Mouse (Mus musculus) frontal cortex, postnatal 10 days (tissue): ENCODE data around the gene Ptpn1.

Experiments
- DNase-seq, 2 experiments: peaks; one replicate each; pipeline ENCODE4 v3.0.0; 2022; ENCODE audit warnings: low spot score in 2 of 2, mixed read lengths in 1 of 2

The Ptpn1 gene

DNA sequence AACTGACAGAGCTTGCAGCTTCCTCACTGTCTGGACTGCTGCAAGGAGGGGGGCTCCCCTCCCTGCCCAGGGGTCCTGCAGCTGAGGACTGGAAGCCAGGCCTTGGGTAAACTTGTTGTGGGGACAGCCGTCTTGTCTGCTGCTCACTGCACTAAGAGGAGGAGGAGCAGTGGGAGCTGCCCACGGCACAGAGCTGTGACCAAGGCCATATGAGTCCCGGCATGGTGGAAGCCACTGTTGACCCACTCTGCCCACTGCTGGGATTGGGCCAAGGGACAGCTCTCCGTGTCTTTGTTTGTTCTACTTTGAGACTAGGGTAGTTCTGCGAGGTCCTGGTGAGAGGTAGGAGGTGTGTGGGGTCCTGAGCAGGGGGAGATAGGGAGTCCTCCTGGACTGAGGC, 40.3 kb downstream of the Ptpn1 start:
- DNase-seq = no peak

DNA sequence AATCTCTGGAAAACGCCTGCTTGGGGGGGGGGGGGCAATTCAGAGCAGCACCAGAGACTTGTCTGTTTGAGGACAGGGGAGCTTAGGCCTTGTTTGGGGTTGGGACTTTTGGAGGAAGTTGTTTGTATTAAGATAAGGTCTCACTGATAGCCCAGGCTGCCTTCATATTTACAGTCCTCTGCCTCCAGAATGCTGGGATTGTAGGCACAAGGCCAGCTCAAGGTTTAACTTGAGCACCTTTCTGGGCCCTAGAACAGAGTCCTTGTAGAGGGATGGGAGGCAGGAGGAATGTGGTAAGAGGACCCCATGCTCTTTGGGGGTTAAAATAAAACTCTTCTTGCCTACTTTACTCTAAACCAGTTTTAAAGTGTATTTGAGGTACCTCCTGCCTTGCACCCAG, 41.0 kb downstream of the Ptpn1 start:
- no peak for DNase-seq

DNA sequence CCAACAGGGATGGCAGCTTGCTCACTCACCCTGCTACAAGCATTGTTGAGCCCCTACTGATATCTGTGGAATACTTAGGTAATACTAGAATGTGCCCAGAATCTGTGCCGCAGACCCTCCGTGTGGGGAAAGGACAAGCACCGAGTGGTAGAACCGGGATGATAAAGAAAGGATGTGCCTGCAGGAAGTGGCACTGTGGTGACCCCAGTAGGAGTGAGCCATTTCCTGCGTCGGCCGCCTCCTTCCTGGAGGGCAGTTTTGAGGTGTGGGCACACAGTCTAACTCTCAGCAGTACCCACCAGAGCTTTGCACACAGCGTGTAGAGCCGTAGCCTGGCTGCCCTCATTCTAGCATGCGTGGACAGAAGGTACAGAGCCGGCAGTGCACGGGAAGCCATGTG, 43.9 kb downstream of the Ptpn1 start:
- no peak for DNase-seq

DNA sequence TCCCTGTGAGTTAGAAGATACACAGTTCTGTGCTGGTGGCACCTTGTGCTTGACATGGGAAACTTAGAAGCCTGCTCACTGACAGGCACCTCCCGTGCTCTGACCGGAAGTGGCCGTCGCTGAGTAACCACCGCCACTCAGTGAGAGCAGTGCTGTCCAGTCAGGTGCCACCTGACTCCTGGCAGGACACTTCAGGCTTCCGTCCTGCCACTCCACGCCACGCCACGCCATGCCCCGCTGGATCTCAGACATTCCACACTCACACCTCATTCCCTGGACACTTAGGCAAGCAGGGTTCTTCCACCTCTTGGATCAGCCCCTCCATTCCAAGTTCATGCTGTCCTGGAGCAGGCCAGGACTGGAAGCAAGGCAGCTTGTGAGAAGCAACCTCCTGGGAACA, 46.4 kb downstream of the Ptpn1 start:
- no peak for DNase-seq

DNA sequence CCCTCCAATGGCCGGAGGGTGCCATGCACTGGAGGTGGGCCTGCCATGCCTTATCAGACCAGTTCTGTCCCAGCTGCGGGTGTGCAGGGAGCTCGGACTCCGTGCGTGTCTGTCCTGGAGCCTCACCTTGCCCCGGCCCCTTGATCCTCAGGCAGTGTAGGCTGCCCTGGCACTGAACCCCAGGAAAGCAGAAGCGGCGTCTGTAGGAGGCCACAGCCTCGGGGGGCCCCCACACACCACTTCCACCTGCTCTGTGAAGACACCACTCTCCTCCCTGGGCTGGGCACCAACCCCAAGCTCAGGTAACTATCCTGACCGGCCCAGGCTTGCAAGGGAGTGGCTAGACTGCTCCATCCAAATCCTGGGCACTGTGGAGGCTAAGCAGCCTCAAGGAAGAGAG, 48.5 kb downstream of the Ptpn1 start:
- no peak for DNase-seq

DNA sequence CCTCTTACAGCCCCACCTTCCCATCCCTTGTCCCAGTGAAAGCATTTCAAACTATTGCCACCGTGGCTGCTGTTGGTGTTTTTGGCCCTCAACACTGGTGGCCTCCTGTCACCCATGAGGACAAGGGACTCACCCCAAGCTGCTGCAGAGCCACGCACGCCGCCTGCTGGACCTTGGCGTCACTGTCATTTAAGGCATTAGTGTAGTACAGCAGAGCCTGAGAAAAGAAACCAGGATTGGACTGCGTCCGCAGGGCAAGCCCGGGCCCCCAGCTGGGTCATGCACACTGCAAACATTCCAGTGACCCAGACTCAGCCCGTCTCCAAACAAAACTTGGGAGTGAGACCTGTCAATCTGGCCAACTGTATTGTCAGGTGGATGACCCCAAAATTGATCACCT, 50.8 kb downstream of the Ptpn1 start:
- DNase-seq = no peak

DNA sequence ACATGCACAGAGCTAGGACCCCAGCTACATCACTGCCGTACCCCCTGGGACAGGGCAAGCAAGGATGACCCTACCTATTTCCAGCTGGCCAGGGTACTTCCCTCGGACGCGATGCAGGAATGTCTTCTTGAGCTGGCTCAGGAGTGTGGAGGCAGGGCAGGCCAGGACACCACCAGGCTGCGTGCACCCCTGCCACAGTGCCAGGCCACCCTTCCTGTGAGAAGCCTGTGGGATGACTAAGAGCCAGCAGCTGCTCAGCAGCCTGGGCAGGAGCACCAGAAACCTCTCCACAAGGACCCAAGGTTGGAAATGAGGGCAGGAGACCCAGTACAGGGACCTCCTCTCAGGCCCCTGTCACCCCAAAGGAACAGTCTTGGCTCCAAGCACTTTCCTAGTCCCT, 52.5 kb downstream of the Ptpn1 start:
- no peak for DNase-seq

DNA sequence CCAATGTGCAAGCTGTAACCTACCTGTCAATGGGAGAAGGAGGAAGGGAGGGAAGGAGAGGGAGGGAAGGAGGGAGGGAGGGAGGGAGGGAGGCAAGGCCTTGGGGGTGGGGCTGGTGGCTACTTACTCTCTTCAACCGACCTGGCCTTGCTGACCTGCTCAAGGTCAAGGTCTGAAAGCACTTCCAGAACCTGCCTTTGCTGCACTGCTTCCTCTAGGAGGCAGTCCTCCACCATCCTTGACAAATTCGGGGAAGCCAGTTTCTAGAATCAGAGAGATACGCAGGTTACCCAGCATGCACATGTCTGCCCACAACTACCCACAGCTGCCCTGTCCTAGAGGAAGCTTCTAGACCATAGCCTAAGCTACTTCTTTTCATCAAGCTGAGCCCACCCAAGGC, 53.1 kb downstream of the Ptpn1 start:
- DNase-seq = no peak

DNA sequence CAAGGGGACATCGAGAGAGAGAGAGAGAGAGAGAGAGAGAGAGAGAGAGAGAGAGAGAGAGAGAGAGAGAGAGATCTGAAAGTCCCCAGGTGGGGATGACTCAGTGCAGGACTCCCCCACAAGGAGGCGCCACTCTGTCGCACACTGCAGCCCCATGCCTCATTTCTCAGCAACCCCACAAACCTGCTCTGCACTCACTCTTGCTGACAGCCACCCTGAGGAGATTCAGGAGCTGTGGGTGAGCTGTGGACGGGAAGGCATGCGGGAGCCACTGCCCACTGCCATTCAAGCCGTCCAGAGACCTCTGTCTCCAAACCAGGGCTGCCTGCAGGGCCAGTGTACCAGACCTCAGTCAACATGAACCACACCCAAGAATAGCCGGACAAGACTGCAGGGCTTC, 54.9 kb downstream of the Ptpn1 start:
- no peak for DNase-seq

DNA sequence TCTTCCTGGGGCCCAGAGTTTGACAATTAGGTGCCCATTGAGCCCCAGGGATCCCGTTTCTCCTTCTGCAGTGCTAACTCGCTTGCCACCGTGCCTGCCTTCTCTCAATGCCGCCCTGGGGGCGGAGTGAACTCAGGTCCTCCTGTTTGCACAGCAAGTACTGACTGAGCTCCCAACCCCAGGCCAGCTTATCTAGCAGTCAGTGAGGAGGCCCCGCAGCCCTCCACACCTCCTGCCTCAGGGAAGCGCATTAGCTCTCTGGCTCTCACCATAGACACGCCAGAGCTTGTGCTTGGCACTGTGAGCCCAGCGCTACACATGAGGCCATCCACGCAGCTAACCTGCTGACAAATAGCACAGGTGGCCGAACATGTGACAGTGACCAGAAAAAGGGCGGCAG, 55.8 kb downstream of the Ptpn1 start:
- no peak for DNase-seq

DNA sequence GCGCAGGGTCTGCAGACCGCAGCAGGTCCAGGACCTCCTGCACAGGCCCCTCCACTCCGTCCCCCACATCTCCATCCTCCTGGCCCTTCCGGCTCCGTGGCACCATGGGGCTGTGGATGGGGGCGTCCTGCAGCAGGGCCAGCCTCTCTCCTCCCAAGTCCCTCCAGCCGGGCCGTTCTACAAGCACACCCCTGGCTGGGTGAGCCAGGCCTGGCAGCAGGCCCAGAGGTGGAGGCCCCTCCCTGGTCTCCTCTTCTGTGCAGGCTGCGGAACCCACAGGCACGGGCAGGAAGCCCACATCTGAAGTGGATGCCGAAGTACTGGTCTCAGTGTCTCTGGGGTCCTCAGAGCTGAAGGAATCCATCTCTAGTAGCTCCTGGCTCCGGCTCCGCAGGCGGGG, 57.5 kb downstream of the Ptpn1 start:
- DNase-seq = no peak

DNA sequence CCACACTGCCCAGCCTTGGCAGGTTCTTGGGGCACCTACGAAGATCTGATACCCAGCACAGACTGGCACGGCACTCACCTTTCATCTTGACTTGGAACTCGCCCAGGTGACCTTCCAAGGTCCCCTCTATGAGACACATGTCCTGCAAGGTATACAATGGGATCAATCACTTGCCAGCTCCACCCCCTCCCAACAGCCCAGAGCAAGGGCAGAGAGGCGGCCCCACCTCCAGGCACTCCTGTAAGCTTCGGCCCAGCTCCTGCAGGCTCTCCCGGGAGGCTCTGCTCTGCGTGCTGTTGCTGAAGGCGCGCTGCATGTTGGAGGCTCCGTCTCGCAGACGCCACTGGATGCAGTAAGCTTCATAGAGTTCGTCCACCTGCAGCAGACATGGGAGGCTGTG, 61.4 kb downstream of the Ptpn1 start:
- DNase-seq = no peak

DNA sequence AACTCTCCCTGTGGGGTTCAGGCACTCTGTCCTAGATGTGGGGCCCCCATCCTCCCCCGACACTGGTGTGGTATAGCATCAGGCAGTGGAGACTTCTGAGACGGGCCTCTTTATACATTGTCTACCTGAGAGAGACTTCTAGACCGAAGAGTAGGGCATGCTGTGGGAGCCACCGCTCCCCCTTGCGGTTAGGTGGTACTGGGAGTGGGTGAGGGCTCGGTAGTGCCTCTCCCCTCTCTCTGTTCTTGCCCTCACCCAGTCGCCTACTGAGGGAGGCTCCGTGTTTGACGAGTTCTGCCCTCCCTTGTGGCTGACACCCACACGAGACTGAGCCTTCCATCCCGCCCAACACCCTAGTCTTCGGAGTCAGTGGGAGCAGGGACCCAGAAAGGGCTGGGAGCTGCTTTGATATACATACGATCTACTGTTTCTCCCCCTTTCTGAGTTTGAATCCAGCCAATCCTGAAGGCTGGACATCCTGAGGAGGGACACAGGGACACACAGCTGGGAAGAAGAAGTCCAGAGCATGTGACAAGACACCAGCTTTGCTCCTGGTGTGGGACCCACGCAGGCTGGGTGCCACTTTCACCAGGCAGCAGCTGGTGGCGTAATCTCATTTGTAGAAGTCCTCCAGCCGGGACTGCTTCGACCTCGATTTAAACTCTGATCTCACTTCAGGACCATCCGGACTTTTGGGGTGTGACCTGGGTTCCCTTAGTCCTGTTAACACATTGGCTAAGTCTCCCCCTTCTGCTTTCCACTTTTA, 64.2 kb downstream of the Ptpn1 start:
- no peak for DNase-seq

DNA sequence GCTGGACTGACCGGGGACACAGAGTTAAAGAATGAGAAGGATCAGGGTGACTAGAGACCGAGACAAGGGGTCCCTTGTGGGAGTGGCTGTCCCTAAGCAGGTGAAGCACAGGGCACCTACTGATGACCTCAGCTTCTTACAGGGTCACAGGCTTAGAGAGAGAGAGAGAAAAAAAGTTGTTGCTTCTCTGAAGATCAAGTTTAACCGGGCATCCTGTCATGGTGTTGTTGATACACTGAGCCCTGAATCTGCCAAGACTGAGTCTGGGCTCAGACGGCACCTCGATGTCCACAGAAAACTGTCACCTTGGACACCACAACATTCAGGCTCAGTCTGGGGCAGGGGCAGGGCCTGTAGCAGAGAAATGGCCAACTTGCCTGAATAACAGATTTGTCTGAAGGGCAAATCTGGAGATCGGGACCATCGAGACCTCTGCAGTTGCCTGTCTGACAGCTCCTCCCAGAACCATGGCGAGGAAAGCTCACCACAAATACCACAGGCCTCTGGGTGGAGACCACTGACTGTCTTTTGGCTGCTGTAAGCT, 64.9 kb downstream of the Ptpn1 start:
- DNase-seq = no peak

DNA sequence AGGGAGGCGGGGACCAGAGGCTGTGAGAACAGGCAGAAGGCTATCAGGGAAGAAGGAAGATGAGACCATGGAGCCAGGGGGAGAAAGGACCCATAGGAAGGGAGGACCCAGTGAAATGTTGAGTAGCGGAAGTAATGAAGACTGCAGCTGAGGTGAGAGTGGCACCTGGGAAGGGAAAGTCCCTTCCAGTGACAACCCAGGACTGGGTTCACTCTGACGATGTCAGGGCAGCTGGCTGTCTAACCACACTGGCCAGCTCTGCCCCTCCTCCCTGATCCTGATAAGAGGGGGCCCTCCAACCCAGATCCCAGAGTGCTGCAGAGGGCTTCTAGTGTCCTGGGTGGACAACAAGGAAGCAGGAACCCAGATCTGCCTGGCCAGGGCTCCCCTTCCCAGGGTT, 65.7 kb downstream of the Ptpn1 start:
- DNase-seq = no peak

DNA sequence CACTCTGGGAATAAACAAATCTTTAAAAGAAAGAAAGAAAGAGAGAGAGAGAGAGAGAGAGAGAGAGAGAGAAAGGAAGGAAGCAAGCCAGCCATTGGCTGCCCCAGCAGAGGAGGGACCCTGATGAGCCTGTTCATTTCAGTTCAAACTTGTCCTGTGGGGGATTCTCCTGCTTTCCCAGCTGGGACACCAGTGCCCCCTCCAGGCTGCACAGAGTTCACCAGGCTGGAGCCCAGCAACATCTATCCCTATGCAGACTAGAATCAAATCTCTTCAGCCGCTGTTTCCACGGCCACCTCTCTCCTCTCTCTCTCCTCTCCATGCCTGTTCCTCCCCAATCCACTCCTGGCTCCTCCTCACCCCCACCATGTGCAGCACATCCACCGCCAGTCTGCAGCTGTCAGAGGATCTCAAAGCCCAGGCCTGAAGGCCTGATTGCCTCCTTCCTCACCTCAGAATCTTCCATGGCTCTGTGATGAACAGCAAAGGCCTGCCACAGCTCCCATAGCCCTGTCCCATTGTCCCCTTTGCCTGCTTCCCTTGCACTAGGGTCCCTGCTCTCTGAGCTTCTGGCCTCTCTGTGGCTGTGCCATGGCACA, 67.4 kb downstream of the Ptpn1 start:
- DNase-seq = no peak

DNA sequence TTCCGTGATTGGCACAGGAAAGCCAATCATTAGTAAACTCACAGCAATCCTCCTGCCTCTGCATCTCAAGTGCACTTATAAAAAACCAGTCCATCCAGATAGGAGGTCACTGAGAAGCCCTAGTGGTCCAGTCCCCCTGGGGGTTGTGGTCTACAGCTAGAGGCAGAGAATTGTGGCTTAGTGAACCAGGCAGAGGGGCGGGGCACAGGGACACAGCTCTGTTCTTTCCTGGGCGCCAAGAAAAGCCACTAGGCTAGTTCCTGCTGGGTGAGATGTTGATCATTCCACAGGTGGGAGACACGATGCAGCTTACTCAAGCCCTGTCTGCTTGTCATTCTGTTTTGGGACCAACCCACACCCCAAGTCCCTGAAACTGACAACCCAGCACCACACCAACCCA, 70.3 kb downstream of the Ptpn1 start:
- DNase-seq = no peak

DNA sequence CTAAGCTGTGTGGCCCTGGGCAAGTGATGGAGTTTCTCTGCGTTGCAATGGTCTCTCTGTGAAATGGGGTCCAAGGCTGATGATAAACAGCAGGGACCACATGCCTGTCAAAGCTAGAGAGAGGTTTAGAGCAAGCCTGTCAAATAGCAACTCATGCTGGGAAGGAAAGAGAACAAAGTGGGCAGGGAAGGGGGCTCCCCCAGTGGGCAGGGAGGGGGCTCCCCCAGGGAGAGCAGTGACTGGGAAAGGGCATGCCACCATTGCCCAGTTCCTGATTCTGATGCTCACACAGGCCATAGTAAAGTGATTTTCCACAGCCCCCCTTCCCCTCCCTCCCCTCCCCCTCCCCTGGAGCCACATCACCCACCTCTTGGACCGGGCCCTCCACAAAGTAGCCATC, 71.0 kb downstream of the Ptpn1 start:
- no peak for DNase-seq

DNA sequence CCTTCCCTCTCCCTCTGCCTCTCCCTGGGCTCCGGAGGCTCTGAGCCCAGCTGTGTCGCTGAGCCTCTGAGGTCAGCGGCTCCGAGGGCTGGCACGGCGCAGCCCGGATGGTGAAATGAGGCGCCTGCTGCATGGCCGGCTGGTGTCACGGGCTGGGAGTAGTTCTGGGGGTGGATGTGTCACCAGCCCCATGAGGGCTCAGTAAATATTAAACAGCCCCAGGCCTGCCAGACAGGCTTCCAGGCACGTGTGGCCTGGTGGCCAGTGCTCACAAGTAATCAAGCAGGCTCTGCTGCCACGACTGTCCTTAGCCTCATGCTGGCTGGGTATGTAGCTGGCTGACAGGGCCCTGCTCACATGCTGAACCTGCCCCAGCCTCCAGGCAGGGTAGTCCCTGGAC, 71.6 kb downstream of the Ptpn1 start:
- DNase-seq = no peak

DNA sequence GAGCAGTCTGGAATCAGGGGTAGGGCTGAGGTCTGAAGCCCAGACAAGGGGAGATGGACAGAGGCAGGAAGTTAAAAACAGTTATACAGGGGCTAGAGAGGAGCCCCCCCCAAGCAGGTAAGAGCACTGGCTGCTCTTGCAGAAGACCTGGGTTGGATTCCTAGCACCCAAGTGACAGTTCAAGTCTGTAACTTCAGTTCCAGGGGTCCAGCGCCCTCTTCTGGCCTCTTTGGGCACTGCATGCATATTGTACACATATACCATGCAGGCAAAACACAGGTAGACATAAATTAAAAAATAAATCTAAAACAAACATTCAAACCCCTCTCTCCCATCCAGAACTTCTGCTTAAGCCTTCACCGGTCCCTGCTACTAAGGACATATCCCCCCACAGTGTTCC, 72.5 kb downstream of the Ptpn1 start:
- DNase-seq = no peak

DNA sequence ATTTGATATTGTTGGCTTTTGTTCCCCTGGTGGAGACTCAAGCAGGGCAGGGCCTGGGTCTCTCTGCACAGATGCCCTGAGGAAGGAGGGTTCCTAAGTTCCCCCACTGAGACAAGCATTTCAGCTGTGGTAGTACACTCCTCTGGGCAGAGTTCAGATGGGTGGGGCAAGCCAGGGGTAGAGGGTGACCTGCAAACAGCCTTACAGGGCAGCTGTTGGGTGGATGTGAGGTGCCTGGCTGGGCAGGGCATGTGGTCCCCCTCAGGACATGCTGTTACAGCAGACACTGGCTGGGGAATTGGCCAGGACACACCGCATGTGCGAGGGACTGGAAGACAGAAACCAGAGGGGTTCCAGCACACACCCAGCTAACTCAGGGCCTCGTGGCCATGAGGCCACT, 73.1 kb downstream of the Ptpn1 start:
- DNase-seq = no peak

DNA sequence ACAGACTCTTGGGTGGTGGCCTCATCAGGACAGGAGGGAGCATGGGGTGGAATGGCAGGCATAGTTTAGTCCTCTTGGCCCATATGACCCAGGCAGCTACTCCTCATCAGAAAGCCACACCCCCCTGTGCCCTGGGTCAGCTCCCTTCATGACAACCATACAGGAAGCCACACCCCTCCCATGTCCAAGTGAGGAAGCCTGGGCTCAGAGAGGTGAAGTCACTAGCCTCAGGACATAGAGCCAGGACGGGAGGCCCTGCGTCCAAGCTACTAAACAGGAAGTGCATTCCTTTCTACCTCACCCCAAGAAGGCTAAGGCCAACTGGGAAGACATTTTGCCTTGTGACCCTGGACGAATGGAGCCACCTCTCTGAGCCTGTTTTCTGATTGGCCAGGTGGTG, 73.8 kb downstream of the Ptpn1 start:
- DNase-seq = no peak

DNA sequence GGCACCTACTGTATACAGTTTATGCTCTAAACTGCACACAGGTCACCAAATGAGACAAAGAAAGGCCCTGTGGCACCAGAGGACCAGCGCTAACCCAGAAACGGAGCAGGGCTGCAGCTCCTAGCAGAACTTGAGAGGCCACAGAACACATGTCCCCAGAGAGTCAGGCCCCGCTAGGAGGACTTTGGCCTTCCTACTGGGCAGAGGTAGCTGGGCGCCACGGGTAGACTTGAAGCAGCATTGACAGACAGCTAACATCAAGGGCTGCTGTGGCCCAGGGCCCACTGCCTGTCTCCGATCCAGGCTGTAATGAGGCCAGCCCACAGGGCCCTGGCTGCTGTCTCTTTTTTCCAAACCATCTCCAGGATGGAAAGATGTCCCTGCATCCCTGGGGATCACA, 74.6 kb downstream of the Ptpn1 start:
- DNase-seq = no peak

DNA sequence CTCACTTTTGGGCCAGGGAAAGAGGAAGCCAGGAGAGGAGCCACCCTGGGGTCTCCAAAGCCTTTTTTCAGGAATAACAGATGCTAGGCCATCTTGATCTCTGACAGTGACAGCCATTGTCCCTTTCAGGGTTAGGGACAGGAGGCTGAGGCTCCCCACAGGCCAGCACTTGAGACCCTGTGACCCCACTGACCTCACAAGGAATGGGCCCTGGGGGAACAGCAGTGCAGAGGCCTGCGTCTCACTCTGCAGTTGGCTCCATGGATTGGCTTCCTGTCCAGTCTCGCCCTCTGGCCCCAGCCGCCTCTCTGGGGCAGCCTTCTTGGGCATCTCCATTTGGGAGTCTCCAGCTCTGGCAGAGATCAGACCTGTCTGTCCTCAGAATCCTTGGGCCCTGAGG, 76.3 kb downstream of the Ptpn1 start:
- DNase-seq = no peak
